Mouse (Mus musculus): Measurements from ENCODE around the gene Pdzph1. TPM values are rescaled to one million over a fixed set of nuclear protein-coding genes. Genes with fewer than 3 reads are reported as not detected.

Gene Pdzph1
- polyA plus RNA-seq, 1 experiment: 10.5 TPM

DNA sequence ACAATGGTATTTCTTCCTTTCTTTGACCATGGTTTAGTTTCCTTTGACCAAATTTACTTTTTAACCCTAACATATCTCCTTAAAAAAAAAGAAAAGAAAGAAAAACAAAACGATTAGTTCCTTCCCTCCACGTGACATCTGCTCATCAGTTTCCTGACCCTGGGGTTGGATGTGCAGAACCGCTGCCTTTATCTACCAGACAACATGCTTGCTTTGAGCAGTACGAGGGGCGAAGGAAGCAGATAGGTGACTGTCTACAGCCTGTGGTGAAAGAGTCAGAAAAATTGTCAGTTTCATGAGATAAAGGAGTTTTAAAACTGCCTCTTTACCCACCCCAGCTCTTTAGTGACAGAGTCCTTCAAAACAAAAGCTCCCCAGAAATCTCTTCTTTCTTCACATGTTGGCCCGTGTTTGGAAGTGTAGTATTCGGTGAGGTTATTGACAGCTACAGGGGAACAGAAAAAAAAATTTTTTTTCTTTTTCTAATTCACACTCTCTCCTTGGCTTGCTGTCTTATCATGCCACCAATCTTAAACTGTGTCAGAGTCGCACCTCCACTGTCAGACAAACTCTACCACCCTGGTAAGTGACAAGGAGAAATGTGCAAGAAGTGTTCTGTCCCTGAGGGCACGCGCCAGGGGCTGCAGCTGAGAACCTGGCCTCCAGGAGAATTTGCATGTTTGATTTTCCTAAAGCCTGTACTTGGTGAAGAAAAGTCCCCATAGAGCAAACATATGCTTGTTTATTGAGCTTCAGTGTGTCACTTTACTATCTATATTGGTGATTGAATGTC, 66.2 kb downstream of the Pdzph1 start:
- Histone ChIP-seq H3K27ac (ENCODE audit: insufficient read depth, low read length) (no peak overlapping the region), H3K4me1 (ENCODE audit: control insufficient read depth, insufficient read depth, low read length) (no peaks in the 10 kb centered on the region), H3K4me3 (ENCODE audit: insufficient read depth, low read length) (no peak overlapping the region)
- TF ChIP-seq POLR2A (IDR thresholded peaks at IDR 0.05; ENCODE audit: extremely low read depth, insufficient read depth, low read length) (no peak), CTCF (IDR thresholded peaks at IDR 0.05; ENCODE audit: extremely low read depth, insufficient read depth, low read length) (no peak)

DNA sequence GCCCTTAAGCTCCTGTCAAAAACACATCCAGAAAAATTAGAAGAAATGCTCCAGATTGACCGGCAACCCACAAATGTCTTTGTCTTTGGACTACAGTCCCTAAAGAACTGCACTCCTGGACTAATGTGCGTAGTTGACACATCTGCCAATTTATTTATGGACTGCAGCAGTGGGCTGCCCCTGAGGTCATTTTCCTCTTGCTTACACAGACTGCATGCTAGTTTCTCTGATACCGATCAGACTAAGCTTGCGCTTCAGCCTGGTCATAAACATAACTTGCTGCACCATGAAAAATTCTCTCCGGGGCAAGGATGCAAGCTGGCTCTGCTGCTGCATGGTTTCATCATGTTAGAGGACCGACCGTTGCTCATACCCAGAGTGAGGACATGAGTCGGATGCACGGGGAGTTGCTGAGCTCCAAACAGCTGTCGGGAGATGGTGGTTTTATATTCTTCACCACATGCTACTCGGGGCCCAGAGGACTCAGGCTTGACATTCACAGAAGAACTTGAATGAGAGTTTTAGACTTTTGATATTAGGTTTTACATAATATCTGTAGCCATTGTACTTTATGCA, 67.2 kb downstream of the Pdzph1 start:
- Histone ChIP-seq H3K4me1 (ENCODE audit: control insufficient read depth, insufficient read depth, low read length) (no peaks in the 10 kb centered on the region), H3K27ac (ENCODE audit: insufficient read depth, low read length) (no peak overlapping the region)
- TF ChIP-seq CTCF (IDR thresholded peaks at IDR 0.05; ENCODE audit: extremely low read depth, insufficient read depth, low read length) (no peak), POLR2A (IDR thresholded peaks at IDR 0.05; ENCODE audit: extremely low read depth, insufficient read depth, low read length) (no peak)

DNA sequence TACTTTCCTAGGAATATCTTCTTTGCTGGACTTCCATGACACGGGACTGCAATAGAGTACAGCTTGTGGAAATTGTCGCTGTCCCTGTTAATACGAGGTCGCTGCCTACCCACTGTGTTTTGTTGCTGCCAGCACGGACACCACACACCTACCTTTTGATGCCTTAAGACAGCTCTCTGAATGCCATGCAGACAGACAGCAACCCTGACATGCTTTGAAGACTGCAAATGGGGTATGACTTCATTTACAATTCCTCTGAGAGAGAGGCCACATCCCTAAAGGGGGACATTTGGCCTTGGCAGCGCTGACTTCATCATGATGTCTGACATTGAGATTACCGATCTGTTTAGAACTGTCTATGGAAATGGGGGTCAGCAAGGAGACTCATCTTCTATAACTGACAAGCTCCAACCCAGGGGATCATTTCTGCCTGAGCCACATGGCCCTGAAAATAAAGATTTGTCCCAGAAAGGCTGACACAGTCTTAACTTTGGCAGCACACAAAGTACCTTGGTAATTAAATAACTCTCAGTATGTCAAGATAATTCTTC, 67.8 kb downstream of the Pdzph1 start:
- H3K27ac ChIP-seq (ENCODE audit: insufficient read depth, low read length): no peak overlapping the region
- H3K4me3 ChIP-seq (ENCODE audit: insufficient read depth, low read length): no peak overlapping the region
- no peak for TF ChIP-seq CTCF (IDR thresholded peaks at IDR 0.05; ENCODE audit: extremely low read depth, insufficient read depth, low read length)
- TF ChIP-seq POLR2A (IDR thresholded peaks at IDR 0.05; ENCODE audit: extremely low read depth, insufficient read depth, low read length): no peak
- no peaks in the 10 kb centered on the region for H3K4me1 ChIP-seq (ENCODE audit: control insufficient read depth, insufficient read depth, low read length)

More for the DNA sequence above, 67.2 kb downstream of the Pdzph1 start:
- H3K4me3 ChIP-seq (ENCODE audit: insufficient read depth, low read length): no peak overlapping the region

GRCm38 (mm10) chr17:58922821-58923220, 68.4 kb downstream of the Pdzph1 start:
- no peak for TF ChIP-seq CTCF (IDR thresholded peaks at IDR 0.05; ENCODE audit: extremely low read depth, insufficient read depth, low read length)
- no peak for TF ChIP-seq POLR2A (IDR thresholded peaks at IDR 0.05; ENCODE audit: extremely low read depth, insufficient read depth, low read length)
- no peaks in the 10 kb centered on the region for H3K4me1 ChIP-seq (ENCODE audit: control insufficient read depth, insufficient read depth, low read length)

DNA sequence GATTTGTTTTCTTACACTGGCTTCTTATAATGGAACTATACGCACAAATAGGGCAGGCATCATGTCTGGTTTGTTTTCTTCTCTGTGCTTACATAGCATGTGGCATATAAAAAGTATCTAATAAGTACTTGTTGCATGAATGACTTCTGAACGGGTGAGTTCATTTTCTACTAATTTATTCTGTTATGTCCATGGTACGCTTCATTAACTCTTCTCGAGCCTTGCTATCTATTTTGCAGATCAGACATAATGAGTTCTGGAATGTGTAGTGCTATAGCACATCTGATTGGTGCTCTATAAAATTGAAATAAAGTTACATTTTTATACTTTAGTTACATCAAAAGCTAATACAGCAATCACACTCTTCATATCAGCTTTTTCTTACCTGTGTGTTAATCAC, 71.2 kb downstream of the Pdzph1 start:
- H3K27ac ChIP-seq (ENCODE audit: insufficient read depth, low read length): no peak overlapping the region
- no peak overlapping the region for H3K4me3 ChIP-seq (ENCODE audit: insufficient read depth, low read length)
- no peaks in the 10 kb centered on the region for H3K4me1 ChIP-seq (ENCODE audit: control insufficient read depth, insufficient read depth, low read length)
- TF ChIP-seq POLR2A (IDR thresholded peaks at IDR 0.05; ENCODE audit: extremely low read depth, insufficient read depth, low read length) (no peak), CTCF (IDR thresholded peaks at IDR 0.05; ENCODE audit: extremely low read depth, insufficient read depth, low read length) (no peak)

More at GRCm38 (mm10) chr17:58922821-58923220, 68.4 kb downstream of the Pdzph1 start:
- no peak overlapping the region for H3K27ac ChIP-seq (ENCODE audit: insufficient read depth, low read length)
- H3K4me3 ChIP-seq (ENCODE audit: insufficient read depth, low read length): no peak overlapping the region

GRCm38 (mm10) chr17:58919061-58919460, 72.1 kb downstream of the Pdzph1 start:
- no peaks in the 10 kb centered on the region for H3K4me1 ChIP-seq (ENCODE audit: control insufficient read depth, insufficient read depth, low read length)
- H3K4me3 ChIP-seq (ENCODE audit: insufficient read depth, low read length): no peak overlapping the region
- peak; percentile 55; the same call in 1 of the 2 replicates for TF ChIP-seq CTCF (IDR thresholded peaks at IDR 0.05; ENCODE audit: extremely low read depth, insufficient read depth, low read length)
- TF ChIP-seq POLR2A (IDR thresholded peaks at IDR 0.05; ENCODE audit: extremely low read depth, insufficient read depth, low read length): no peak
- no peak overlapping the region for H3K27ac ChIP-seq (ENCODE audit: insufficient read depth, low read length)

- Histone ChIP-seq H3K4me3 (ENCODE audit: insufficient read depth, low read length) (no peak overlapping the region), H3K4me1 (ENCODE audit: control insufficient read depth, insufficient read depth, low read length) (no peaks in the 10 kb centered on the region), H3K27ac (ENCODE audit: insufficient read depth, low read length) (no peak overlapping the region)
- TF ChIP-seq POLR2A (IDR thresholded peaks at IDR 0.05; ENCODE audit: extremely low read depth, insufficient read depth, low read length): no peak
- no peak for TF ChIP-seq CTCF (IDR thresholded peaks at IDR 0.05; ENCODE audit: extremely low read depth, insufficient read depth, low read length)
These were observed 72.6 kb downstream of the Pdzph1 start for GRCm38 (mm10) chr17:58918539-58918938.

DNA sequence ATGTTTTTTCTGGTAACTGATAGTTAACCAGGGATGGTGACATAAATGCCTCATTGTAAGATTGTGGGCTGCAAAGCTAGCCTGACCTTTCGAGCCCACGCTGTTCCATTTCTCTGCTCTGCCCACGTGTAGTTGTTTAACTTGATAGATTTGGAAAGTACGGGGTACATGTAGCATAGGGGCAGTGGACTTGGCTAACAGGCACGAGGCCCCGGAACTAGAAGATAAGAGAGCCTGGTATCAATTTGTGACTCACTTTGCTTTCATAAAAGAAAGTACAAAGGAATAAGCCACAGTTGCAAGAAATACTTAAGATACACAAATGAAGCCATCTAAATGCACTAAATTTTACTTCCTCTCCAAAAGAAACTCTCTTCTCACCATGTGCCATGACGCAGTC, 79.6 kb downstream of the Pdzph1 start:
- Histone ChIP-seq H3K4me1 (ENCODE audit: control insufficient read depth, insufficient read depth, low read length) (no peaks in the 10 kb centered on the region), H3K4me3 (ENCODE audit: insufficient read depth, low read length) (no peak overlapping the region), H3K27ac (ENCODE audit: insufficient read depth, low read length) (no peak overlapping the region)
- TF ChIP-seq CTCF (IDR thresholded peaks at IDR 0.05; ENCODE audit: extremely low read depth, insufficient read depth, low read length) (no peak), POLR2A (IDR thresholded peaks at IDR 0.05; ENCODE audit: extremely low read depth, insufficient read depth, low read length) (no peak)

DNA sequence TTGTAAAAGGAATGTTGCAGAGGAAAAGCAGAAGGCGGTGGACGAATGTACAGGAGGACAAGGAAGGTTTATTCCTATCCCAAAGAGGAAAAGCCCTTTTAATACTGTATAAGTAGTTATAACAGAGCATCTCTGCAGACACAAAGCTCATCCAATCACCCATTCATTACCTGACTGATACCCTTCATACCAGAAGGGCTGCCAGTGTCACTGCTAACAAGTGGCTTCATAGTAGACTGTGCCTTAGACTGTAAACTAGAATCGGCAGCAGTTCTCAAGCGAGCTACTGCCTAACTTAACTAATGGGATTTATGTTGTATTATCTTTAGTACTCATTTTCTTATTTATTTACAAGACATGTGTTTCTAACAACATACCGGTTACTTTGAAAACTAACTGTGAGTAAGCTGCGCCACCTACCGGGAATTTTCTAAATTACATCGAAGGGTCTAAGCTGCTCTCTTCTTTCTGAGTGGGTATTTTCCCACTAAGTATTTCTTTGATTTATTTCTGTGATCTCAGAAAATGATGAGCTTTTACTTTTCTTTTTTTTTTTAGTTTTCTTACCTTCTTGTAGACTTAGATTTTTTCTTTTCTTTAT, 82.0 kb downstream of the Pdzph1 start:
- no peak overlapping the region for H3K4me3 ChIP-seq (ENCODE audit: insufficient read depth, low read length)
- H3K4me1 ChIP-seq (ENCODE audit: control insufficient read depth, insufficient read depth, low read length): no peaks in the 10 kb centered on the region
- no peak overlapping the region for H3K27ac ChIP-seq (ENCODE audit: insufficient read depth, low read length)
- TF ChIP-seq POLR2A (IDR thresholded peaks at IDR 0.05; ENCODE audit: extremely low read depth, insufficient read depth, low read length) (no peak), CTCF (IDR thresholded peaks at IDR 0.05; ENCODE audit: extremely low read depth, insufficient read depth, low read length) (no peak)
